Mouse (Mus musculus) left cerebral cortex, postnatal 36 days (tissue): ENCODE results near the gene Hba-a2. TPM values are rescaled to one million over a fixed set of nuclear protein-coding genes. Genes with fewer than 3 reads are reported as not detected.

Experiments used
- total RNA-seq, 2 experiments: library from RNA; stranded (reverse); gene quantifications; 2 replicates each; pipeline ENCODE4 v1.2.3; 2021

Hba-a2 gene
- total RNA-seq, 2 experiments from 2014 or later: 345 to 363 TPM

Other genes starting within 250 kb of the Hba-a2 start
- not detected for gene Il9r, start 96.2 kb upstream of the Hba-a2 start, total RNA-seq
- gene Snrnp25, start 91.1 kb upstream of the Hba-a2 start, total RNA-seq: 10 to 100 TPM; 22.3 to 22.8 TPM
- 10 to 100 TPM in 1 of 2 experiments, 1 to 10 TPM in 1; 9.6 to 14.9 TPM for gene Rhbdf1, start 74.2 kb upstream of the Hba-a2 start, total RNA-seq
- 10 to 100 TPM; 19.9 to 20.1 TPM for gene Mpg, start 70.0 kb upstream of the Hba-a2 start, total RNA-seq
- 10 to 100 TPM; 42.1 to 59.7 TPM for gene Nprl3, start 28.8 kb upstream of the Hba-a2 start, total RNA-seq
- gene Hba-x, start 20.1 kb upstream of the Hba-a2 start, total RNA-seq: not detected
- 100 to 1,000 TPM; 361 to 431 TPM for gene Hba-a1, start 13.0 kb upstream of the Hba-a2 start, total RNA-seq
- not detected for gene Hbq1b, start 9.5 kb upstream of the Hba-a2 start, total RNA-seq
- gene Hbq1a, start 3.6 kb downstream of the Hba-a2 start, total RNA-seq: 1 to 10 TPM in 1 of 2 experiments, under 1 TPM in 1; 0.72 to 1.0 TPM
- 10 to 100 TPM; 10.8 to 13.3 TPM for gene Sh3pxd2b, start 51.3 kb downstream of the Hba-a2 start, total RNA-seq
- gene Ubtd2, start 158.9 kb downstream of the Hba-a2 start, total RNA-seq: 10 to 100 TPM; 56.9 to 57.4 TPM
- gene Efcab9, start 235.6 kb downstream of the Hba-a2 start, total RNA-seq: 1 to 10 TPM in 1 of 2 experiments, under 1 TPM in 1; 0.63 to 1.8 TPM
- gene Stk10, start 236.8 kb downstream of the Hba-a2 start, total RNA-seq: 1 to 10 TPM; 6.7 to 8.7 TPM